Mouse (Mus musculus) fat pad, adult 2 months (tissue): ENCODE results near the gene Cse1l.

Experiments
- DNase-seq: peaks from one replicate; pipeline ENCODE4 v3.0.0-alpha.2; 2011; ENCODE audit warnings: low read depth, low spot score; ENCODE audit errors: extremely low read depth

Cse1l gene

DNA sequence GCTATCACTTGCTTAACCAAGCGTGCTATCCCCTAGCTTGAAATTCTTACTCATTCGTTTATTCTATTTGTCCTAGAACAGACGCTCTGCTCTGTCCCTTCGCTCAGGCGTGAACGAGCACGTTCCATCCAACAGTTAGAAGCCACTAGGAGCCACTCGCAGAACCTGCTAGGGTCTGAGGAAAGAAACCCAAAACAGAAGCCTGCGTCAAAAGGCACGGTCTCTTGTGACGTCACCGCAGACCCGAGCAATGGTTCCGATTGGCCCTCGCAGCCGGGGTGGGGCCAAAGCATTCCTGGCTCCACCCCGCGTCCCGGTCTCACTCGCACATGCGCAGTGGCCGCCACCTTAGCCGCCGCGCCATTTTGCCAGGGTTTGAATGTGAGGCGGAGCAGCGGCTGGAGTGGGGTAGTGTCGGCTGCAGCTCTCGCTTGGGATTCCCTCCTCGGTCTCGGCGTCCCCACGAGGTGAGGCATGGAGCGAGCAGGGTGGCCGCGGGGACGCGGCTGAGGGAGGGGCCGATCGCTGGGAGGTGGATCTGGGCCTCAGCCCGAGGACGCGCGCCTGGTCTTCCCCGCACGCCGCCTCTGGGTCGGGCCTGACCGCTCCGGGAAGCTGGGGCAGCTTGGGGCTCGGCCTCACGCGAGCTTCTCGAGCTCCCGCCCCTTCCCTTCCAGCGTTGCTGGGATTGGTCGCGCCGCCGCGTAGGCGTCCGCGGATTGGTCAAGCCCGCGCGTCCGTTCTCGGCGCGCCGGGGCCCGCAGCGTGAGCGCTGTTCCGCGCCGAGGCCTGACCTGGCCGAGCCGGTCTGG is at the start of gene Cse1l:
Gene Cse1l (plus strand): TSS at position 330 of the 812 bp plus-strand sequence.
- DNase-seq, result peak; percentile 39

DNA sequence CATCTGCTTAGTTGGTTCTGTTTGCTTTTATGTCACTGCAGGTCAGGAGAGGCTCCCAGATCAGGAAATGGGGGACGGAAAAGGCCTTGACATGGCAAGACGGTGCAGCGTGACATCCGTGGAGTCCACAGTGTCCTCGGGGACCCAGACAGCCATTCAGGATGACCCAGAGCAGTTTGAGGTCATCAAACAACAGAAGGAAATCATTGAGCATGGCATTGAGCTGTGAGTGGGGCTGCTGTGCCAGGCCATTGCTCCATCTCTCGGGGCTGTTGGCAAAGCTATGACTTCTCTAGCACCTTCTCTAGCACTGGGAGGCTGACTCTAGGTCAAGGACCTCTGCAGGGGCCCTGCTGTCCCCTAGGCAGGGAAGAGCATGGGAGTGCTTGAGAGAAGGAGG is 49.5 kb upstream of the Cse1l start:
- DNase-seq, result no peak

- no peak for DNase-seq
These were observed 48.7 kb upstream of the Cse1l start for GRCm38 (mm10) chr2:166857118-166857517.

DNA sequence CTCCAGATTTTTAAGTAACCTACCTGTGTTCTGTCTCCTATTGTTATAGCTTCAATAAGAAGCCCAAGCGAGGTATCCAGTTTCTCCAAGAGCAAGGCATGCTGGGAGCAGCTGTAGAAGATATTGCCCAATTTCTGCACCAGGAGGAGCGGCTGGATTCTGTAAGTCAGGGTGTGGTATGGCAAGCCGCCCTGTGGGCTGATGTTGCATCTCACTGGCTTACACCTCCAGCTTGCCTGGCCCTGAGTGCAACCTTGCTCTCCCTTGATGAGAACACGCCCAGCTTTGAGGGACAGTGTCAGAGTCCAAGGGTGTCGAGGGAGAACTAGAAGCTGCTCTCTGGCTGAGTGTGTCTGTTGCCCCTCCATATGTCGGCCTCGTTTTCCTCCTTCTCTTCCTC is 46.6 kb upstream of the Cse1l start:
- DNase-seq, result peak; percentile 23

DNA sequence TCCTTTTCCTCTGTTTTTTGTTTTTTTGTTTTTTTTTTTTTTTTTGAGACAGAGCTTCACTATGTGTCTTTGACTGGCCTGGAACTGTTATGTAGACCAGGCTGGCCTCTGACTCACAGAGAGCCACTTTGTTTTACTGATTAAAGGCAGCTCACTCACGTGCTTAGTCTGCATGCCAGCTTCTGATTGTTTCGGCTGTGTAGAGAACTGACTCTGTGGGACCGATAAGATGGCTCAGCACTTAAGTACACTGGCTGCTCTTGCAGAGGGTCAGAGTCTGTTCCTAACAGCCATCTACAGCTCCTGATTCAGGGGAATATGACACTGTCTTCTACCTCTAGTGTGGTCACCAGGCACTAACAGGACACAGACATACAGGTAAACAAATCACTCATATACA is 43.3 kb upstream of the Cse1l start:
- DNase-seq, result no peak

GRCm38 (mm10) chr2:166865476-166865875 is 40.4 kb upstream of the Cse1l start:
- DNase-seq, result no peak

DNA sequence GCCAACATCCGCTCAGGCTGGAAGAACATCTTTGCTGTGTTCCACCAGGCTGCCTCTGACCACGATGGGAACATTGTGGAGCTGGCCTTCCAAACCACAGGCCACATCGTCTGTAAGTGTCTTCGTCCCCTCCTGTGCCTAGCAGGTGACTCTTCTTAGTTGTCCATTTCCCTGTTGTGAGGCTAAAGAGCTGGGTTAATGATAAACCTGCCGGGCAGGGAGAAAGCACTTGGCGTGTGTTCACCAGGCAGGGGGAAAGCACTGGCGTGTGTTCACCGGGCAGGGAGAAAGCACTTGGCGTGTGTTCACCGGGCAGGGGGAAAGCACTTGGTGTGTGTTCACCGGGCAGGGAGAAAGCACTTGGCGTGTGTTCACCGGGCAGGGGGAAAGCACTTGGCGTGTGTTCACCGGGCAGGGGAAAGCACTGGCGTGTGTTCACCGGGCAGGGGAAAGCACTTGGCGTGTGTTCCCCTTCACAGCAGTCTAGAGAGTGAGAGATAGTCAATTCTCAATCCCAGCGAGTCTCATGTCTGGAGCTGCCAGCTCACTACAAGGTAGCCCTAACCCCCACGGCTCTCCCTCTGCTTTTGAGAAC is 35.5 kb upstream of the Cse1l start:
- DNase-seq, result no peak

- no peak for DNase-seq
These were observed 34.9 kb upstream of the Cse1l start for GRCm38 (mm10) chr2:166870899-166871298.

DNA sequence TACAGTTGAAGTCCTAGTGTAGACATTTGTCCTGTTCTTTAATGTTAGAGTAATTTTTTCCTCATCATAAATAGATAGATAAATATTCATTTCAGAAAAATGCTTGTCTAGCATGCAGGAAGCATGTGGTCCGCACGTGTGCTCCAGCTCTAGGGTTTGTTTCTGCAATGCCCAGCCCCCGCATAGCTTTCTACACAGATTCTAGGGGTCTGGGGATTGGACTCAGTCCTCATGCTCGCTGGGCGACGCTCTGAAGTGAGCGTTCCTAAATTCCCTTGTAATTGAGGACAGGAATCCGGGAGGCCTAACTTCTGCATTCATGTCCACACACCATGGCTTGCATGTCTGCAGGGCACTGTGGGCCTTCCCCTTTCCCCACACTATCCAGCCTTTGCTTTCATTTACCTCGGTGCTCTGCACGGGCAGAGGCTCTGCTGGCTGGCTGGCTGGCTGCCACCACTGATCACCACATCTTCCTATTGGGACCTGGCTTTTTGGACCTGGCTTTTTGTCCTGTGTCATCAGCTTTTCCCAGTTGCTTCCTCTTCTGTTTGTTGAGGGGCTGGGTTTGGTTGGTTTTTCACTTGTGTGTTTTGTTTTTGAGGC is 31.1 kb upstream of the Cse1l start:
- DNase-seq, result no peak

- DNase-seq, result no peak
These were observed 30.3 kb upstream of the Cse1l start for GRCm38 (mm10) chr2:166875561-166875960.

DNA sequence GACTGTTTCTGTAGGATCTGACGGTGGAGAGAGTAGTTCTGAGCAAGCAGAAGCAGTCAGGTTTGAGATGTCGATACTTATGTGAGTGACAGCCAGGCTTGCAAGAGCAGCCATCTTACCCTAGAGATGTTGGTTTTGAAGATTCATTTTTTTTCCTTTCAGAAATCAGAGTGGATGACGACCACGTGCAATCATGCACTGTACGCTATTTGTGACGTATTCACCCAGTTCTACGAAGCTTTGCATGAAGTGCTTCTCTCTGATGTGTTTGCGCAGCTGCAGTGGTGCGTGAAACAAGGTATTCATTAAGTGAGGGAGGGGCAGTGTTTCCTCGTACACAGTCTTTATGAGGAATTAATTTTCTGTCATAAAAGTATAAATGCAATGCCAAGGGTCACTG is 29.5 kb upstream of the Cse1l start:
- DNase-seq, result no peak

GRCm38 (mm10) chr2:166885066-166885465 is 20.8 kb upstream of the Cse1l start:
- no peak for DNase-seq

GRCm38 (mm10) chr2:166885619-166886018 is 20.2 kb upstream of the Cse1l start:
- DNase-seq, result no peak

DNA sequence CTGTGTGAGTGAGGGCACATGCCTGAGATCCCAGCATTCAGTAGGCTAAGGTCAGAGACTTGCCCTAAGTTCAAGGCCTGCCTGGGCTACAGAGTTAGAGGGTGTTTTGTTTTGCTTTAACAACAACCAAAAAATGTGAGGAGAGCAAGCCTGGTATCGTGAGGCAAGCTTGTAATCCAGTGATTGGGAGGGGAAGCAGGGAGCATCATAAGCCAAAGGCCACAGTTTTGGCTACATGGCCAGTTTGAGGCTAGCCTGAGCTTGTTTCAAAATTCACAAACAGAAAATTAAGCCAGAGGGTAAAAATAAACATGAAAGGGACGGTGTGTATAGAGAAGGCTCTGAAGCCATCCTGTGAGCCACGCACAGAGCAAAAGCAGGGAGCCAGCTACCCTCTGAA is 19.6 kb upstream of the Cse1l start:
- no peak for DNase-seq

- DNase-seq, result no peak
These were observed 18.0 kb upstream of the Cse1l start for GRCm38 (mm10) chr2:166887816-166888215.

- DNase-seq, result no peak
These were observed 14.4 kb upstream of the Cse1l start for GRCm38 (mm10) chr2:166891366-166891880.

GRCm38 (mm10) chr2:166892158-166892680 is 13.6 kb upstream of the Cse1l start:
- DNase-seq, result no peak

GRCm38 (mm10) chr2:166893036-166893435 is 12.8 kb upstream of the Cse1l start:
- DNase-seq, result peak; percentile 57

DNA sequence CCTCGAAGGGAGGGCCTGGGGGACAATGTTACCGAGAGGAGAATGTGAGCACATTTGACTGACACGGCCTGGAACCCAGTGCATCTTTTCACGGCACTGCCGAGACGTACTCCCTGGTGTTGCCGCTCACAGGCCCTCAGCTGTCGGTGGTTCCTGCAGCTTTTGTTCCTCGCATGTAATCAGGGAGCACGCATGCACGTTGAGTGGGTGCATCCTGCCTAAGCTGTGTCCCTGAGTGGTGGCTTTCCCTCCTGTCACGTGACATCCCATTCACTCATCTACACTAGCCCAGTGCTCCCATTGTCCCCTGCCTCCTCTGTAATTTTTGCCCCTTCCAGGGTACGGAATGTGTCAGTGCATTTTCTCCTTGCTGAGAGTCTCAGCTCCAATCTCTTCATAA is 9.5 kb upstream of the Cse1l start:
- DNase-seq, result no peak

GRCm38 (mm10) chr2:166896974-166897373 is 8.9 kb upstream of the Cse1l start:
- no peak for DNase-seq

DNA sequence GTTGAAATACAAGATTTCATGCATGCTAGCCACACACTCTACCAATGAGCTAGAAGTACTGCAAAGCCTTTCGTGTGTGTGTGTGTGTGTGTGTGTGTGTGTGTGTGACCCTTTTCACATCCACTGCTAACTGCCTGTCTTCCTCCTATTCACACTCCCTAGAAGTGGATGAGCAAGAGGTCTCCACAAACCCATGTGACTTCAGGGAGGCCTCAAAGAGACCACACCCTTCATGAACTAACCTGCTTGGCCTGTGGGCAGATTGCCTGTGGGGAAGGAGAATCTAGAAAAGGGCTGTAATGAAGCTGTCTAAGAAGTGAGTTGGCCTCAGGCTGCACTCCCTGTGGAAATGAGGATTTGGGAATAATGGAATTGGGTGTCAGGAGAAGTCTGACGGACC is 6.7 kb upstream of the Cse1l start:
- DNase-seq, result no peak

GRCm38 (mm10) chr2:166899746-166900145 is 6.1 kb upstream of the Cse1l start:
- no peak for DNase-seq
